8 mouse cellular contexts compared by ENCODE assay signal in the genomic region with DNA sequence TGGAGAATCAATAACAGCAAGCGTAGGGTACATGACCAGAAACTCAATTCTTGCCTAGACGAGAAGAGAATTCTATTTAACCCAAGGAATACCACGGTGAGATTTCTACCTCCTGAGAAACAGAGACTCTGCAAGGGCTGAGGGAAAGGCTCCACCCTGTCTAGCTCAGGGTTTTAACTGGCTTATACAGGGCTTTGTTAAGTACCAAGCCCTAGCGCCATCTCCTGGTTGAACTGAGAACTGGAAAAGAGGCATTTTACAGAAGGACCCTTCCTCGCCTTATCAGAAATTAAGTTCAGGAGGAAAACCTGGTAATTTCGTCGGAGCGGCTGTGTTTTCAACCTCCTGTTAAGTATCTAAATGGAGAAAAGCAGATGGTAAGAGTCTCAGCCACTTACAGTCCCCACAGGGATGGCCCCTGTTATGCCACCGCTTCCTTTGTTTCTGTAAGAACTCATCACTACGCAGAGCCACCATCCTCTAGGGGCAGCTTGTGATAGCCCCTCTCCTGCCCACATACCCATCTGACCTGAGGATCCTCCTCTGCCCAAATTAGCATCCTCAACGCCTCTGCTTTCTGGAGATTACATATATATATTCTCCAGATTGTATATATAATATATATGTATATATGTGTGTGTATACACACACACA.
DNase-seq lines count a peak whose midpoint lies in the region; ATAC-seq and TF ChIP-seq lines count a peak whose summit lies in the region.

No protein-coding gene starts in this region.

- no peaks in the 10 kb centered on the region; the same call in 1 of the 2 replicates for H3K4me1 ChIP-seq in cerebellum, adult 2 months (ENCODE audit: control insufficient read depth, insufficient read depth, low read length)
- H3K4me1 ChIP-seq in hindbrain, embryonic 10.5 days (replicated peaks): peaks cover 11% of the 10 kb centered on the region
- no peaks in the 10 kb centered on the region for H3K4me1 ChIP-seq in lung, postnatal 0 days (ENCODE audit: insufficient read depth, low read depth, low read length)

- H3K4me3 ChIP-seq in cerebellum, adult 2 months (replicated peaks; ENCODE audit: insufficient read depth, low read depth, low read length): no peak overlapping the region
- no peak overlapping the region for H3K4me3 ChIP-seq in hindbrain, embryonic 10.5 days
- no peak overlapping the region for H3K4me3 ChIP-seq in lung, postnatal 0 days (ENCODE audit: low read depth, low read length)

- H3K27ac ChIP-seq in cerebellum, adult 2 months (ENCODE audit: insufficient read depth, low read length): no peak overlapping the region
- H3K27ac ChIP-seq in hindbrain, embryonic 10.5 days: peak overlapping the region; percentile 50; the same call in 1 of the 2 replicates
- H3K27ac ChIP-seq in lung, postnatal 0 days (ENCODE audit: low read length): no peak overlapping the region

- DNase-seq in R1 (ENCODE audit: low read depth, low spot score): peak; percentile 82
- DNase-seq in cerebellum, adult 2 months: peak; percentile 76 to 79
- DNase-seq in frontal cortex, adult 2 months (ENCODE audit: extremely low spot score in 1 of 2, low spot score in 1 of 2): peak; percentile 55 to 94
- DNase-seq in hindbrain, embryonic 10.5 days (ENCODE audit: low spot score): peak; percentile 77
- peak; percentile 76 for DNase-seq in layer of hippocampus, adult 9-11 months
- DNase-seq in lung, postnatal 0 days (ENCODE audit: low spot score): peak; percentile 78
- DNase-seq in retina, postnatal 7 days (ENCODE audit: low read depth, low spot score): peak; percentile 78
- DNase-seq in T-cell, adult 2 months (ENCODE audit: low spot score): no peak

- TF ChIP-seq EP300 in lung, postnatal 0 days (IDR thresholded peaks at IDR 0.05): no peak

- peak; percentile 71 for ATAC-seq in lung, postnatal 0 days

- H3K36me3 ChIP-seq in hindbrain, embryonic 10.5 days: no peaks in the 10 kb centered on the region
- H3K36me3 ChIP-seq in lung, postnatal 0 days (ENCODE audit: insufficient read depth, low read length): no peaks in the 10 kb centered on the region

- no peak overlapping the region for H3K4me2 ChIP-seq in lung, postnatal 0 days (replicated peaks; ENCODE audit: low read depth, low read length)

- H3K9me3 ChIP-seq in hindbrain, embryonic 10.5 days: peaks cover 14% of the 10 kb centered on the region
- no peaks in the 10 kb centered on the region for H3K9me3 ChIP-seq in lung, postnatal 0 days (ENCODE audit: low read length)

- TF ChIP-seq POLR2A in cerebellum, adult 2 months (IDR thresholded peaks at IDR 0.05; ENCODE audit: borderline replicate concordance, insufficient read depth, low read length): no peak

- H3K9ac ChIP-seq in lung, postnatal 0 days (replicated peaks; ENCODE audit: low read depth): no peak overlapping the region

- 28% methylated on average over 11 of the region's 11 CpGs for WGBS in cerebellum, adult 2 months
- 46% methylated on average over 11 of the region's 11 CpGs for WGBS in hindbrain, embryonic 10.5 days
- WGBS in lung, postnatal 0 days: 35% methylated on average over 11 of the region's 11 CpGs

- peak; percentile 63; the same call in 1 of the 2 replicates for TF ChIP-seq CTCF in cerebellum, adult 2 months (IDR thresholded peaks at IDR 0.05; ENCODE audit: borderline replicate concordance, insufficient read depth, low read depth, low read length)
- peak; percentile 86 for TF ChIP-seq CTCF in lung, postnatal 0 days (IDR thresholded peaks at IDR 0.05)

- no peaks in the 10 kb centered on the region for H3K27me3 ChIP-seq in cerebellum, adult 2 months (ENCODE audit: control insufficient read depth, insufficient read depth, low read length)
- H3K27me3 ChIP-seq in hindbrain, embryonic 10.5 days (ENCODE audit: insufficient read depth, poor library complexity, severe bottlenecking): no peaks in the 10 kb centered on the region
- H3K27me3 ChIP-seq in lung, postnatal 0 days (replicated peaks; ENCODE audit: insufficient read depth, low read length): no peaks in the 10 kb centered on the region
